Mouse (Mus musculus): Measurements from ENCODE around the gene Osbpl10.

Gene Osbpl10

GRCm38 (mm10) chr9:115048861-115049260 lies 70.5 kb downstream of the Osbpl10 start:
- in situ Hi-C loops (cut with MboI; ENCODE audit: low pct_unique_long_range_greater_than_20kb in 1 of 2, low sequenced_read_pairs in 2 of 2, unreplicated experiment in 1 of 2): no loop called here

GRCm38 (mm10) chr9:115049981-115050720 lies 71.8 kb downstream of the Osbpl10 start:
- in situ Hi-C loops (cut with MboI; ENCODE audit: low pct_unique_long_range_greater_than_20kb in 1 of 2, low sequenced_read_pairs in 2 of 2, unreplicated experiment in 1 of 2): no loop called here

- in situ Hi-C loops (cut with MboI; ENCODE audit: low pct_unique_long_range_greater_than_20kb in 1 of 2, low sequenced_read_pairs in 2 of 2, unreplicated experiment in 1 of 2): no loop called here
These were observed 73.6 kb downstream of the Osbpl10 start for GRCm38 (mm10) chr9:115051976-115052375.

GRCm38 (mm10) chr9:115053779-115054178 lies 75.4 kb downstream of the Osbpl10 start:
- in situ Hi-C loops (cut with MboI; ENCODE audit: low pct_unique_long_range_greater_than_20kb in 1 of 2, low sequenced_read_pairs in 2 of 2, unreplicated experiment in 1 of 2): no loop called here

- in situ Hi-C loops (cut with MboI; ENCODE audit: low pct_unique_long_range_greater_than_20kb in 1 of 2, low sequenced_read_pairs in 2 of 2, unreplicated experiment in 1 of 2): no loop called here
These were observed 76.9 kb downstream of the Osbpl10 start for GRCm38 (mm10) chr9:115055041-115055830.

- in situ Hi-C loops (cut with MboI; ENCODE audit: low pct_unique_long_range_greater_than_20kb in 1 of 2, low sequenced_read_pairs in 2 of 2, unreplicated experiment in 1 of 2): no loop called here
These were observed 80.4 kb downstream of the Osbpl10 start for GRCm38 (mm10) chr9:115058806-115059205.

GRCm38 (mm10) chr9:115064834-115065233 lies 86.5 kb downstream of the Osbpl10 start:
- in situ Hi-C loops (cut with MboI; ENCODE audit: low pct_unique_long_range_greater_than_20kb in 1 of 2, low sequenced_read_pairs in 2 of 2, unreplicated experiment in 1 of 2): no loop called here

- in situ Hi-C loops (cut with MboI; ENCODE audit: low pct_unique_long_range_greater_than_20kb in 1 of 2, low sequenced_read_pairs in 2 of 2, unreplicated experiment in 1 of 2): no loop called here
These were observed 88.7 kb downstream of the Osbpl10 start for GRCm38 (mm10) chr9:115067071-115067470.

- in situ Hi-C loops (cut with MboI; ENCODE audit: low pct_unique_long_range_greater_than_20kb in 1 of 2, low sequenced_read_pairs in 2 of 2, unreplicated experiment in 1 of 2): no loop called here
These were observed 96.8 kb downstream of the Osbpl10 start for GRCm38 (mm10) chr9:115075191-115075590.

- in situ Hi-C loops (cut with MboI; ENCODE audit: low pct_unique_long_range_greater_than_20kb in 1 of 2, low sequenced_read_pairs in 2 of 2, unreplicated experiment in 1 of 2): no loop called here
These were observed 110.1 kb downstream of the Osbpl10 start for GRCm38 (mm10) chr9:115088295-115088993.

- in situ Hi-C loops (cut with MboI; ENCODE audit: low pct_unique_long_range_greater_than_20kb in 1 of 2, low sequenced_read_pairs in 2 of 2, unreplicated experiment in 1 of 2): no loop called here
These were observed 111.3 kb downstream of the Osbpl10 start for GRCm38 (mm10) chr9:115089644-115090043.

GRCm38 (mm10) chr9:115096481-115096880 lies 118.1 kb downstream of the Osbpl10 start:
- in situ Hi-C loops (cut with MboI; ENCODE audit: low pct_unique_long_range_greater_than_20kb in 1 of 2, low sequenced_read_pairs in 2 of 2, unreplicated experiment in 1 of 2): no loop called here

- in situ Hi-C loops (cut with MboI; ENCODE audit: low pct_unique_long_range_greater_than_20kb in 1 of 2, low sequenced_read_pairs in 2 of 2, unreplicated experiment in 1 of 2): no loop called here
These were observed 119.0 kb downstream of the Osbpl10 start for GRCm38 (mm10) chr9:115097340-115097739.

GRCm38 (mm10) chr9:115100181-115100915 lies 122.0 kb downstream of the Osbpl10 start:
- in situ Hi-C loops (cut with MboI; ENCODE audit: low pct_unique_long_range_greater_than_20kb in 1 of 2, low sequenced_read_pairs in 2 of 2, unreplicated experiment in 1 of 2): no loop called here

GRCm38 (mm10) chr9:115107430-115107829 lies 129.1 kb downstream of the Osbpl10 start:
- in situ Hi-C loops (cut with MboI; ENCODE audit: low pct_unique_long_range_greater_than_20kb in 1 of 2, low sequenced_read_pairs in 2 of 2, unreplicated experiment in 1 of 2): no loop called here

GRCm38 (mm10) chr9:115110655-115111054 lies 132.3 kb downstream of the Osbpl10 start:
- in situ Hi-C loops (cut with MboI; ENCODE audit: low pct_unique_long_range_greater_than_20kb in 1 of 2, low sequenced_read_pairs in 2 of 2, unreplicated experiment in 1 of 2): no loop called here

GRCm38 (mm10) chr9:115117314-115117713 lies 138.9 kb downstream of the Osbpl10 start:
- in situ Hi-C loops (cut with MboI; ENCODE audit: low pct_unique_long_range_greater_than_20kb in 1 of 2, low sequenced_read_pairs in 2 of 2, unreplicated experiment in 1 of 2): no loop called here

- in situ Hi-C loops (cut with MboI; ENCODE audit: low pct_unique_long_range_greater_than_20kb in 1 of 2, low sequenced_read_pairs in 2 of 2, unreplicated experiment in 1 of 2): no loop called here
These were observed 141.9 kb downstream of the Osbpl10 start for GRCm38 (mm10) chr9:115120276-115120675.
